Mouse (Mus musculus): ENCODE measurements around the gene Ccl22. TPM values are rescaled to one million over a fixed set of nuclear protein-coding genes. Genes with fewer than 3 reads are reported as not detected.

Gene Ccl22
- total RNA-seq (2021): not detected
- long read RNA-seq, experiment 1: 0 reads
- long read RNA-seq, experiment 2: 0 reads

DNA sequence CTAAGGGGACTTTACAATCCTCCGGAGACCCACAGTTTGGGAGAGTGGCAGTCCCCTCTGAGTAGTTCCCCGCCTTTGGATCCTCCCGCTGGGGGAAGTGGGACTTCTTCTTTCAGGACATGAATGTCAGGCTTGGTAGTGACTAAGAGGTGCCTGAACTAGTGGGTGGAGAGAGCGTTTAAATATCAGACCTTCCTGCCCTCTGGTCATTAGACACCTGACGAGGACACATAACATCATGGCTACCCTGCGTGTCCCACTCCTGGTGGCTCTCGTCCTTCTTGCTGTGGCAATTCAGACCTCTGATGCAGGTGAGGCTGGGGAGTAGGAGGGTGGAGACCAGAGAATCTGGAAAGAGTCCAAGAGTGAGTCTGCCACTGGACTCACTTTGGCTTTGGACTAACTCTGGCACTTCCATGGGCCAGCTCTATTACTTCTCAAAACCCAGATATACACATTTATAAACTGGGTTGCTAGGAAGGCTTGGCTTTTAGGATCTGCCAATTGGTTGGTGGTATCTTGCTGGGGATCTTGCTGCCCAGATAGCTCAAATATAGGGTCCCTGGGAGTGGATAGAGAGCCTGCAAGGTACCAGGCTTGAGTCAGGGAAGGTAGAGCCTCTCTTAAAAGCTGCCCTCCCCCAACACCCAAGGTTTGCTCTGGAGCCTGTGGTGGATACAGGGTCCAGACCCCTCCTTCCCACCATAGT is at the start of gene Ccl22:
Ccl22 (plus strand) TSS at position 115 of the 709 bp plus-strand sequence.
- no peak for DNase-seq (ENCODE audit: low spot score in 2 of 2)

DNA sequence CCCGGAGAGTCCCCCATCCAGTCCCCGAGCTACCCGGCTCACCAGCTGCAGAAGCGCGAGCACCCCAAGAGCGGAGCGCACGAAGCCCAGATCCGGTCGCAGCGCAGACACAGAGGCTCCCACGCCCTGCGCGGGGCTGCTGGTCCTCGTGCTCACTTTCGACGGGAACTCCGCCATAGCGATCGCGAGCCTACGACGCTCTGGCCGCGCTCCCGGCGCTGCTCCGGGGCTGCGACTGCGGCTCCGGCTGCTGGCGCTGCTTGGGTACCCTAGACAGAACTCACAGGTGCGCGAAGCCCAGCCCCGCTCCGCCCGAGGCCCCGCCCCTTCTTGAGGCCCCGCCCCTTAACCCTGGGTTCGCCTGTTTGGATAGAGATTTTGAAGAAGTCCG is 49.4 kb upstream of the Ccl22 start, which contains the start of gene Pllp:
Pllp (minus strand) TSS at position 285 of the 391 bp plus-strand sequence.
- DNase-seq (ENCODE audit: low spot score in 2 of 2): no peak

DNA sequence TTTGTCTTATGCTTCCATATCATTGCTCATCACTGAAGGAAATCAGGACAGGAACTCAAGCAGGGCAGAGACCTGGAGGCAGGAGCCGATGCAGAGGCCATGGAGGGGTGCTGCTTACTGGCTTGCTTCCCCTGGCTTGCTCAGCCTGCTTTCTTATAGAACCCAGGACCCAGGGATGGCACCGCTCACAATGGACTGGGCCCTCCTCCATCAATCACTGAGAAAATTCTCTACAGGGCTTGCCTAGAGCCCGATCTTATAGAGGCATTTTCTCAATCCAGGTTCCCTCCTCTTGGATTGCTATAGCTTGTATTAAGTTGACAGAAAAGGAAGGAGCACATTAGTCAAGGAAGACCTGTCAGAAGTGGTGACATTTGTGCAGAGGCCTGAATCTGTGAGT is 48.8 kb upstream of the Ccl22 start:
- no peak for DNase-seq (ENCODE audit: low spot score in 2 of 2)

DNA sequence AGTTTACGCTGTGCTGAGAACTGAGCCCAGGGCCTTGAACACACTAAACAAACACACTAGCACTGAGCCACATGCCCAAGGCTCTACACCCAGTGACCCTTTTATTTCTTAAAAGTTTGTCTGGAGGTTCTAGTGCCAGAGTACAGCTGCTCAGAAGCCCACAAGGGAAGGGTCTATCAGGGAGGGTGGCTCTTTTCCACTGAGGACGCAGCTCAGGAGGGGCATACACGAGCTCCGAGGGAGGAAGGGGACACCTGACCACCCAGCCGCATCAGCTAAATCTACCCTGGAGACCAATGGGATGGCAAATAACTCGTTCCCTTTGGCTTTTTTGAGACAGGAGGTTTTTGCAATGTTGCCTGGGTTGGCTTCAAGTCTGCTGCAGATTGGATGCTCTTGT is 47.4 kb upstream of the Ccl22 start:
- DNase-seq (ENCODE audit: low spot score in 2 of 2): no peak

DNA sequence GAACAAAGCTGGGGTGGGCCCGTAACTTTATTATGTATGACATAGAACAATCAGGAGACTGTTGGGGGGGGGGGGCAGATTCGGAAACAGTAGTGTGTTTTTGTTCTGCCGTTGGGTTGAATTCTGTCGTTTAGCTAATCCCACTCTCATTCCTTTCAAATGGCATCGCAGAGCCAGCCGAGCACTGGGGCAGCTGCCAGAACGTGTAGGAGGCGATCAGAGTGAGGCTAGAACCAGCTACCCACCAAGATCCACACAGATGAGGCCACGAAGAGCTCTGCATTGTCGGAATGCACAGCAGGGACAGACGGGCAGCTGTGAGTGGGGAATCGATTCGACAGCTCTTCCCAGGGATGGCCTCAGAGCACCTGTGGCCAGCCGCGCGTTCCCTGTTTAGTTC is 46.0 kb upstream of the Ccl22 start:
- DNase-seq (ENCODE audit: low spot score in 2 of 2): no peak

DNA sequence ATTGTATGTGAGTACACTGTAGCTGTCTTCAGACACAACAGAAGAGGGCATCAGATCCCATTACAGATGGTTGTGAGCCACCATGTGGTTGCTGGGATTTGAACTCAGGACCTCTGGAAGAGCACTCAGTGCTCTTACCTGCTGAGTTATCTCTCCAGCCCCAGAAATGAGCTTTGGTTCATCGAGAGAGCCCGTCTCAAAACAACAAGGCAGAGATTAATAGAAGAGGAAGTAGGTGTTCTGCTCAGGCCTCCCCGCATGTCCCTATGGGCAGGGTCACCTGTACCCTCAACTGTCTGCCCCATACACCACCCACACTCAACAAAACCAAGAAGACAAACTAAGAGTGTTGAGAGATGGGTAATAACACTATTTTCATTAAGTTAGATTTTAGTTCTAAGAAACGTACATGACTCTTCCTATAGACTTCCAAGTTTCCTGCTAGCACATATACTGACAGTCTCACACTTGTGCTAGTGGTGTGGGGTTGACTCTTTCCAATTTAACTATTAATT is 44.9 kb upstream of the Ccl22 start:
- DNase-seq (ENCODE audit: low spot score in 2 of 2): no peak

DNA sequence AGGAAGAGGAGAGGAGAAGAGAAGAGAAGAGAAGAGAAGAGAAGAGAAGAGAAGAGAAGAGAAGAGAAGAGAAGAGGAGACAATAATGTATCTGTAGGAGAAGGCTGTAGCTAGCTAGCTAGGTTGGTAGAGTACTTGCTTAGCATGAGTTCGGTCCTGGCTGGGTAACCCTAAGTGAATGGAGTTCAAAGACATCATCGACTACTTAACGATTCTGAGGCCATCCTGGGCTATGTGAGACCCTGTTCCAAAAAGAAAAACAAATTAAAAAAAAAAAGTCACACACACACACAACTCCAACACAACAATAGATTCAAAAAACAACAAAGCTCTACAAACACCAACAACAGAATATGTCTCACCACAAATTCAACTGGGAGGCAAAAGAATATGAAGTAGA is 43.2 kb upstream of the Ccl22 start:
- DNase-seq (ENCODE audit: low spot score in 2 of 2): no peak

DNA sequence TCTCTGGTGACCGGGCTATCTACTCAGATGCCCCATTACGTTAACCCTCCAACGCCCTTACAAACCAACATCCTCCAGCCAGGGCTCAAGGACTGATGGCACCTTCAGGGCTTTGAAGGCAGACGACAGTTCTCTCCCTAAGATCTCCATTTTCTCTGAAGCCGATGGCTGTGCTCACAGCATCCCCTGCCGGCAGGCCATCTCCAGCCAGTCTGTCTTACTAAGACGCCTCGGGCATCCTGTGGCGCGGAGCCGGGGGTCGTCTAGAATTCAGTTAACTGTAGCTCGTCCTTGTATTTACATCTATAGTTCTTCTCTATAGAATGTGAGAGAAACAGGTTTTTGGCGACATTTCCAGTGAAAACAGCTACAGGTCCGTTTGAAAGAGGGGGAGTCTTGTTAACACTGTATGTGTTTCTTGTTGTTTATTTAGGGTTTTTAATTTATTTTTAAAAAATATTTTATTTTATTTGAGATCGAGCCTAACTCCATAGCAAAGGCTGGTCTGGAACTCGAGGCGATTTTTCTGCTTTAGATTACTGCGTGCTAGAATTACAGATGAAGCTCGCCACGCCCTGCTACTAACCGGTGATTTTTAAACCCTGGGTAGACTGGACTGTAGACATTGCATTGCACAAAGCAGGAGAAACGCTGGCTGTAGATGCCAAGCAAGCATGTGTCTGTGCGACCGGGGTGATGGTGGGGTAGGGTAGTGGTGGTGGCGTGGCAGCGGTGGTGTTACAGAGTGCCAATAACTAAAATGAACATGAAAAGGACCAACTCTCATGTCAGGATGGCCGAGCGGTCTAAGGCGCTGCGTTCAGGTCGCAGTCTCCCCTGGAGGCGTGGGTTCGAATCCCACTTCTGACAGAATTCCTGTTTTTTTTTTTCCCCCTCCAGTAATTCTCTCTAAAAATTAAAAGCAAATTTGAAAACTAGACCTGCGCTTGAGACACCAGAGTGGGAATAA is 42.3 kb upstream of the Ccl22 start:
- peak in 1 of 2 experiments; percentile 78 for DNase-seq (ENCODE audit: low spot score in 2 of 2)

DNA sequence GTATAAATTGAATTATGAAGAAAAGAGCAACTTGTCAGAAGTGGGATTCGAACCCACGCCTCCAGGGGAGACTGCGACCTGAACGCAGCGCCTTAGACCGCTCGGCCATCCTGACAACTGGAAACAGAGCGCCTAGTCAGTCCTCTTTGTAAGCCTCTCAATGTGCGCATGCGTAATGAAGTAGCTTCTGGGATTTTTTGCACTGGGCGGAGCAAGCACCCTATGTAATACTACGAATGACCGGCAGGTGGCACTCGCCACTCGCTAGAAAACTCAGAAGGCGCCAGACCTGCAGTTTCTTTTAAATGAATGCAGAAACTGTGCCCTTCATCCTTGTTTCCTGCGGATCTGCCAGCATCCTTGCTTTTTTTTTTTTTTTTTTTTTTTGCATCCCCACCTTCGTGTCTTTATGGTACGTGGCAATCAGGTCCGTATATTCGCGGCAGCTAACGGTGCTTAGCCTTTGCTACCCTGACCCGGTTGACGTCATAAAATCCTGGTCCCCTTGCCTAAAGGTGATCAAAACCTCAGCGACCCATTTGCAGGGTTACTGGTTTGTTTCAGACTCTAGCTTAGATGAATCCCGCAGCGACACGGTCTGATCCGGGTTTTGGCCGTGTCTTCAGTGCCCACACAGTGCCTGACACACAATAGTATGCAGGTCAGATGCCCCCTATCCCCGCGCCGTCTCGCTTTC is 41.3 kb upstream of the Ccl22 start:
- peak; percentile 88 to 94 for DNase-seq (ENCODE audit: low spot score in 2 of 2)

DNA sequence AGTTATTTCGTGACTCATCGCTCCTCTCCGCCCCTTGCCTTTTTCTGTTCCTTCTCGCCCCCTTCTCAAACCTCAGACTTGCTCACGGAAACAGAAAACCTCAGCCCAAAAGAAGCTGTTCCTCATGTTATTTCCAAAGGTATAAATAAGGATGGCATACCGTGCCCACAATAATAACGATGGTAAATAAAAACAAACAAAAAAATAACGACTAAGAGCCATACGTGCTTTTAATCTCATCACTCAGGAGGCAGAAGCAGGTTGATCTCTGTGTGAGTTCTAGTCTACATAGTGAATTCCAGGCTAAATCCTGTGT is 40.8 kb upstream of the Ccl22 start:
- DNase-seq (ENCODE audit: low spot score in 2 of 2): no peak

DNA sequence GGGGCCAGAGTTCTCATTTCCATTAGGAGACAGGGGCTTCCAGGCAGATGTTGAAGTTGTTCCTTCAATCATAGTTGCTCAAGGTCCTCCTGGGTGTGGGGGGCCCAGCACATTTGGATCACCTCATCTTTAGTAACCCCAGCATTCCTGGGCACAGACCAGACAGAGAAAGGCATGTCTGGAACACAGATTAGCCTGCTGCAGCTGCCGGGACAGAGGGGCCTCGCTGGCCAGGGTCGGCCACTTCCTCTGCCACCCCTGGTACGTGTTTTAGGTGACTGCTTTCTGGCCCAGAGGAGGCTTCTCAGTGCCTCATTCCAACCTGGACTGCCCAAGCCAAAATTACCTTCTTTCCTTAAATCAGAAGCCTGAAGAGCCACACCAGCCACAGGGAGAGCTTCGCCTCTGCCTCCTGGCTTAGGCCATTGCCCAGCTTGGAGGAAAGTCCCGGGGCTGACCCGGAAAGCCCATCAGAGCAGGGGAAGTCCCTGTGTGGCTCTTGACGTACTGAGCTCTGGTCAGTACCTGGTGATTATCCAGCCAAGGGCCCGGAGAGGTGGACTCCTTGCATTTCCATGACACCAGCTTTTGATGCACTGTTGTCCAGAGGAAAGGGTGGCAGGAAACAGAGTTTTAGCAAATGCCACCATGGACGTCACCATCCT is 39.7 kb upstream of the Ccl22 start:
- no peak for DNase-seq (ENCODE audit: low spot score in 2 of 2)

DNA sequence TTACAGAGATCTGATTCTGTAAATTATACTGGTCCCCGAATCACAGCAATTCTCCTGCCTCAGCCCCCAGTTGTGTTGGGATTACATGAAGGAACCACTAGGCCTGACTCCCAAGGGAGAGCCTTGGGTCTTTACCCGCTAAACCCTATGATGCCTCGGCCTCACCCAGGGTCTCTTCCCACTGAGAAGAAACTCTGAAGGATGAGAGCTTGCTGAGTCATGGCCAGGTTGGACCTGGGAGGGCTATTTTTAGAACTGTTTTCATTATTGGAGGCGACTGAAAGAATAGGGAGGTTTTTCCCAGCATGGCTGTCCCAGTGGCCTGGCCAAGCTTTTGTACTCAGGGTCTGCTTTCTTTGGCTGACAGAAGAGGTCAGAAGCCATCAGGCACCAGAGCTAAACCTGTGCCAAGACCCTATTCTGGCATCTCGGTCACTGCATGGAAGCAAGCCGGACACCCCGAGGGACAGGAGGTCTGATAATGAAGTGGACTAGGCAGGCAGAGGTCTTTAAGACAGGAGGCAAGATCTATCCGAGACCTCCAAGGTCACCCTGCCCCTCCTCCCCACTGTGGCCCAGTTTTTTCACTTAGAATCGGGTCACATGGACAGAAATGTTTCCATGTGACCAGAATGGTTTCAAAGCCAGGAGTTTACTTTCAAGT is 38.5 kb upstream of the Ccl22 start:
- DNase-seq (ENCODE audit: low spot score in 2 of 2): no peak

DNA sequence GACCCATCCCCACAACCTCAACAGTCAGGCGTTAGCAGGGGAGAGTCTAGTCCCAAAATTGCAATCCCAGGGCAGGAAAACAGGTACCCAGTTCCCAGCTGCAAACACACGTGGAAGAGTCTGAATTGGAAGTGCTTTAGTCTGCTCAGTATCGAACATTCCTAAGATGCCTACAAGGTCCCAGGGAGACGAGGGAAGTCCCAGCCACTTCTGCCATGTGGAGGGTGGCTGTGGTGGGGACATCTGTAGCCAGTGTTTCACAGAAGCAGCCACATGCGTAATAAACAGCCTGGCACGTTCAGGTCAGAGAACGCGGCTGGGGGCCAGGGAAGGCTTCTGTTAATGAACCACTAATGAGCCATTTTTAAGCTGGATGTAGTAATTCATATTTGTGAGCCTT is 35.1 kb upstream of the Ccl22 start:
- no peak for DNase-seq (ENCODE audit: low spot score in 2 of 2)

DNA sequence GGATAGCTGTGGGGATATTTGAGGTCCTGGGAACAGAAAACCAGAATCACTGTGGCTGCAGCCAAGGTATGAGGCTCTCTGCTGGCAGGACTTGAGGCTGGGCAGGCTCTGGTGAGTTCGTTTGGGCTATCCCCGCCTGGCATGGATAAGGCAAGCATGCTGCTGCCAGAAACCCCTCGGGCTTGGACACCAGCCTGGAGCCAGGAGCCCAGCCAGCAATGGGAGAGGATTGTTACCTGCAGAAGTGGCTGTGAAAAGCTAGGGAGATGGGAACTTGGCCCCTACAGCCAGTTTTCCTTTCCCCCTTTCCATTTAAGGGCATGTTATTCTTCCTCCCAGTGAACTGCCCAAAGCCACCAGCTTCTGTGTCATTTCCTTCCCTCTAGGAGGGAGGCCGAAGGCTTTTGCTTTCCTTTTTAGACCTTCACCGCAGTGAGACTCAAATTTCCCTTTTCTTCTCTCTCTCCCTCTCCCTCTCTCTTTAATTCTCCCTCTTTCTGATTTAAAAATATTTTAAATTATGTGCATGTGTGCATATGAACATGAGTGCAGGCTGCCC is 34.2 kb upstream of the Ccl22 start:
- DNase-seq (ENCODE audit: low spot score in 2 of 2): no peak

DNA sequence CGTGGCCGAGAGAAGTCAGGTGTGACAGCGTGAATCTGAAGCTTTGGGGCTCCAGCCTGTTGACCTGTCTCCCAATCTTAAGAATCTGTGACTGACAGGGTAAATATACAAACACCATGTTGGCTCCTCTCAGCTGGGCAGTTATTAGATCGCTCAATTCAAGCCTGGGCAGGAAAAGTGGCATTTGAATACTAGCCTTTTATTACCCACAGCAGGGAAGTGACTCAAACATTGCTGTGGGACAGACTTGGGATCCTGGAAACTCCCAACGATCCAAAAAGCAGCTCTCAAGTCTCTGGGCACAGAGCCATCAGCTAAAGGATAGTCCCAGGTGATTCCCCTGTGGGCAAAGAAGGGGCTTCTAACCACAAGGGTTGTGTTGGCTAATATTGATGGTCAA is 30.8 kb upstream of the Ccl22 start:
- DNase-seq (ENCODE audit: low spot score in 2 of 2): no peak

DNA sequence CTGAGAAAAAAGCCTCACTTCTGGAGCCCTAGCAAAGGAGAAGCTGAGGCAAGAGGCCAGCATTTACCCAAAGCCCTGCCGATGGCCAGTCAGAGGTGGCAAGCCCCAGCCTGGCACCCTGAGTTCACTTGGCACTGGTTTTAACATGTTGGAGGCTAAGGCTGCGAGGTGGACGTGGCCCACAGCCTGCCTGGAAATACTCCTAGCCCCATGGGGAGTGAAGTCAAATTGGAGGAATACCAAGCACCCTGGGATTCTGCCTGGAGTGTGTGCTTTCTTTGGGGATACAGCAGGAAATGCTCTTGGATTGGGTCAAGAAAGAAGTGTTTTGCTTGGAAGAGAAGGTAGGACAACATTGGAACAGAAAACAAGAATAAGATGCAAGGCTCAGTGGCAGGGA is 29.5 kb upstream of the Ccl22 start:
- DNase-seq (ENCODE audit: low spot score in 2 of 2): no peak

DNA sequence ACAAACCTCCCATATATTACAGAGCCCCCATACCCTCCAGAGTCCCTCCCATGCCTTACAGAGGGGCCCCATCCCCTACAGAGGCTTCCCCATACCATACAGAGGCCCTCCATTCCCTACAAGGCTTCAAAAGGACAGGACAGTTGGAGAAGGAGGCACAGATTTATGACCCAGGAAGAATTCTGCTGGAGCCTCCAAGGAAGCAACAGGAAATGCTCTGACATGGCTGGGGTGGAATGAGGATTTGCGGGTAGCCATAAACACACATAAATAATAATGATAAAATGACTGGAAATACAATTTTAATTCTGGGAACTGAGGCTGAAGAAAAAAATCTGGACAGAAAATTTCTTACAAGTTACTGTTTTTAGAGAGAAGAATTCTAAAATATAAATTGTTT is 28.5 kb upstream of the Ccl22 start:
- DNase-seq (ENCODE audit: low spot score in 2 of 2): no peak

DNA sequence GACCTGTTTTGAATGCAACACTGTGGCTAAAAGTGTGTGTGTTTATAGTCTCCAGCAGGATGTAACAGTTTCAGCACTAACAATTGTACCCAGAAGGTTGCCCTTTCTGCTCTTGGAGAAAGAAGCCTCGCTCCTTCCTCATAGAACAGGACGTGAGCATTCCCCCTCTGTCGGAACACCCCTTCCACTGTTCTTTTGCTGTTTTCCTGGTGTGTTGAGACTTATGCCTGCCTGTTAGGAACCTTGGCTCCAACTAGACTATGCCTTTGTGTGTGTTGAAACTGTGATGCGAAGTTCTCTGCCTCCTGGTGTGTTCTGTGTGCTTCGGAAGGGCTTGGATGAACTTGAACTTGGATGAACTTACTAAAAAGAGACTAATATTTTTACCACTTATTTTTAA is 19.4 kb upstream of the Ccl22 start:
- no peak for DNase-seq (ENCODE audit: low spot score in 2 of 2)

DNA sequence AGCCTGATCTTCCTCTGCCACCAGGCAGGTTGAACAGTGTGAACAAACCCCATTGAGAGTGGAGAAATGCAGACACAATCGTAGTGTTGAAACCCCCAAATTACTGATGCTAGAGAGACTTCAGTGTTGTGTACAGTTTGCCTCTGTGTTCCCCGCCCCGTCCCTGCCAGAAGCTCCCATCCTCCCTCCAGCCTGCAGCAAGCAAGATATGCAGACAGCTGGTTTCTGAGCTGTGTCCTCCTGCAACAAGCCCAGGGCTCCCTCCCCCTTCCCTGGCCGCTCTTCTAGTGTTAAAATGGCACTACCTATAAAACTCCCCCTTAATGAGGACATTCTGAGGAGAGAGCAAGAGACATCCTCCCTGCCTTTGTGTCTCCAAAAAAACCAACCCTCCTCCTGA is 16.1 kb upstream of the Ccl22 start:
- no peak for DNase-seq (ENCODE audit: low spot score in 2 of 2)

DNA sequence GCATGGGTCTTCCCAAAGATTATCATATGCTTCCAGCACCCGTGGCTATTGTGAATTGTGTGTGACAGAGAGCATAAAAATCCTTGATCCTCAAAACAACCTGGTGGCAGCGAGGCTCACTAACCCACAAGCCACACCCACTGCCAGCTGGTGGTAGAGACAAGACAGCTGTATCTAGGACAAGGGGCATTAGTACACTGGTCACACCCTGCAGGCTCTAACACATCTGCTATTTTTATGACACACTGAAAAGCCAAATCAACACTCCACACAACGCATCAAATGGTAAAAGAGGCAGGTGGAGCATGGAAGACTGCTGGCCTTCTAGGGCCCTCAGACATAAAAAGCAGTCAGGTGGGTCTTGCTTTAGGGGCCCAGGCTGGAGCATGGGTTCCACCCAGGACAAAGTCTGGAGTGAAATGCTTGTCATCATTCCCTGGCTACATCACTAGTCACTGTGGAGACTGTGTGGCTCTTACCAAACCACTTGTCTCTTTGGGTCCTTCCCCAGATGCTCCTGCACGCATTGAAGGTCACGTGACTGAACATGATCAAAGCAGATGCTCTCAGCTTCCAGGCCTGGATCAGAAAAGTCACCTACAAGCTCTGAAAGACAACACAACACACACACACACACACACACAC is 11.4 kb upstream of the Ccl22 start:
- DNase-seq (ENCODE audit: low spot score in 2 of 2): no peak

Measured in gastrocnemius, postnatal 4 days (tissue).